Mouse (Mus musculus): ENCODE measurements around the gene Ldhd. TPM values are rescaled to one million over a fixed set of nuclear protein-coding genes. Genes with fewer than 3 reads are reported as not detected.
A peak's percentile ranks its signal among the peaks of the same experiment; 100 is the strongest.

Ldhd gene
- total RNA-seq, 2 experiments from 2014 or later, result 10.1 to 10.8 TPM

GRCm38 (mm10) chr8:111643264-111644141 lies 13.3 kb upstream of the Ldhd start, which contains the start of gene Zfp1:
TSS of gene Zfp1 (plus strand) at chr8:111643401.
- intact Hi-C loops (cut with DNase I), result loop anchor here (1.0 to 5.0 kb wide), 2 partner anchors 12 to 106 kb away; partner anchors contain the start of gene Znrf1

GRCm38 (mm10) chr8:111642939-111643263 lies 12.7 kb upstream of the Ldhd start:
- no peak for TF ChIP-seq CTCF (IDR thresholded peaks at IDR 0.05)
- Histone ChIP-seq H3K27ac (peak overlapping the region; percentile 100), H3K4me3 (peak overlapping the region; percentile 74)
- no peak for DNase-seq (ENCODE audit: extremely low spot score in 1 of 2, low spot score in 2 of 2)
- intact Hi-C loops (cut with DNase I), result loop anchor here (1.0 to 5.0 kb wide), 2 partner anchors 12 to 106 kb away; partner anchors contain the start of gene Znrf1

More at GRCm38 (mm10) chr8:111643264-111644141, 13.3 kb upstream of the Ldhd start, which contains the start of gene Zfp1:
- no peak; the same call in 1 of the 2 replicates for TF ChIP-seq CTCF (IDR thresholded peaks at IDR 0.05)
- Histone ChIP-seq H3K27ac (peak within 1 kb of the TSS; percentile 100), H3K4me3 (peak within 1 kb of the TSS; percentile 74)
- peak; percentile 91 for DNase-seq (ENCODE audit: extremely low spot score in 1 of 2, low spot score in 2 of 2)

GRCm38 (mm10) chr8:111642496-111642895 lies 12.3 kb upstream of the Ldhd start:
- no peak for DNase-seq (ENCODE audit: extremely low spot score in 1 of 2, low spot score in 2 of 2)
- TF ChIP-seq CTCF (IDR thresholded peaks at IDR 0.05), result no peak
- H3K27ac ChIP-seq, result no peak overlapping the region
- peak overlapping the region; percentile 74; the same call in 1 of the 2 replicates for H3K4me3 ChIP-seq
- intact Hi-C loops (cut with DNase I), result loop anchor here (5.0 kb wide), 1 partner anchor 105 kb away; the partner anchor contains the start of gene Znrf1

- Histone ChIP-seq H3K4me3 (no peak overlapping the region), H3K27ac (no peak overlapping the region)
- no peak for DNase-seq (ENCODE audit: extremely low spot score in 1 of 2, low spot score in 2 of 2)
- no peak for TF ChIP-seq CTCF (IDR thresholded peaks at IDR 0.05)
- intact Hi-C loops (cut with DNase I), result loop anchor here (5.0 kb wide), 1 partner anchor 104 kb away; the partner anchor contains the start of gene Znrf1
Measured at GRCm38 (mm10) chr8:111641064-111641463, 10.9 kb upstream of the Ldhd start.

- DNase-seq (ENCODE audit: extremely low spot score in 1 of 2, low spot score in 2 of 2), result no peak
- H3K27ac ChIP-seq, result no peak overlapping the region
- no peak for TF ChIP-seq CTCF (IDR thresholded peaks at IDR 0.05)
- H3K4me3 ChIP-seq, result no peak overlapping the region
- intact Hi-C loops (cut with DNase I), result no loop called here
Measured at GRCm38 (mm10) chr8:111638086-111638485, 7.9 kb upstream of the Ldhd start.

GRCm38 (mm10) chr8:111632976-111633375 lies 2.8 kb upstream of the Ldhd start:
- intact Hi-C loops (cut with DNase I), result no loop called here
- no peak overlapping the region for H3K27ac ChIP-seq
- no peak overlapping the region for H3K4me3 ChIP-seq
- TF ChIP-seq CTCF (IDR thresholded peaks at IDR 0.05), result no peak
- no peak for DNase-seq (ENCODE audit: extremely low spot score in 1 of 2, low spot score in 2 of 2)

GRCm38 (mm10) chr8:111631589-111631988 lies 1.4 kb upstream of the Ldhd start:
- TF ChIP-seq CTCF (IDR thresholded peaks at IDR 0.05), result no peak
- no peak overlapping the region for H3K4me3 ChIP-seq
- intact Hi-C loops (cut with DNase I), result loop anchor here (1.0 kb wide), 1 partner anchor 12 kb away; the partner anchor contains the start of gene Zfp1
- H3K27ac ChIP-seq, result peak overlapping the region; percentile 8; the same call in 1 of the 2 replicates
- no peak for DNase-seq (ENCODE audit: extremely low spot score in 1 of 2, low spot score in 2 of 2)

- no peak for TF ChIP-seq CTCF (IDR thresholded peaks at IDR 0.05)
- no peak overlapping the region for H3K4me3 ChIP-seq
- no peak for DNase-seq (ENCODE audit: extremely low spot score in 1 of 2, low spot score in 2 of 2)
- no peak overlapping the region for H3K27ac ChIP-seq
- intact Hi-C loops (cut with DNase I), result no loop called here
Measured at GRCm38 (mm10) chr8:111628894-111629501, 1.2 kb downstream of the Ldhd start.

- H3K4me3 ChIP-seq, result no peak overlapping the region
- no peak for DNase-seq (ENCODE audit: extremely low spot score in 1 of 2, low spot score in 2 of 2)
- TF ChIP-seq CTCF (IDR thresholded peaks at IDR 0.05), result no peak
- intact Hi-C loops (cut with DNase I), result no loop called here
- H3K27ac ChIP-seq, result no peak overlapping the region
Measured at GRCm38 (mm10) chr8:111628401-111628800, 1.8 kb downstream of the Ldhd start.

- Histone ChIP-seq H3K27ac (no peak overlapping the region), H3K4me3 (no peak overlapping the region)
- TF ChIP-seq CTCF (IDR thresholded peaks at IDR 0.05), result no peak
- intact Hi-C loops (cut with DNase I), result no loop called here
- DNase-seq (ENCODE audit: extremely low spot score in 1 of 2, low spot score in 2 of 2), result no peak
Measured at GRCm38 (mm10) chr8:111627923-111628322, 2.3 kb downstream of the Ldhd start.

GRCm38 (mm10) chr8:111626933-111627332 lies 3.2 kb downstream of the Ldhd start:
- H3K27ac ChIP-seq, result peak overlapping the region; percentile 61
- TF ChIP-seq CTCF (IDR thresholded peaks at IDR 0.05), result no peak
- H3K4me3 ChIP-seq, result no peak overlapping the region
- DNase-seq (ENCODE audit: extremely low spot score in 1 of 2, low spot score in 2 of 2), result no peak
- intact Hi-C loops (cut with DNase I), result loop anchor here (1.0 kb wide), 1 partner anchor 91 kb away; the partner anchor contains the start of gene Znrf1

GRCm38 (mm10) chr8:111626528-111626820 lies 3.7 kb downstream of the Ldhd start:
- no peak for TF ChIP-seq CTCF (IDR thresholded peaks at IDR 0.05)
- Histone ChIP-seq H3K4me3 (no peak overlapping the region), H3K27ac (peak overlapping the region; percentile 86)
- intact Hi-C loops (cut with DNase I), result loop anchor here (1.0 kb wide), 1 partner anchor 90 kb away; the partner anchor contains the start of gene Znrf1
- peak in 1 of 2 experiments; percentile 40 for DNase-seq (ENCODE audit: extremely low spot score in 1 of 2, low spot score in 2 of 2)

Measured in left cerebral cortex, adult 2 months (tissue).